Mouse (Mus musculus) liver, embryonic 15.5 days (tissue): ENCODE data around the gene Tmtc2. TPM values are rescaled to one million over a fixed set of nuclear protein-coding genes. Genes with fewer than 3 reads are reported as not detected.

Experiments
- ATAC-seq: fragments of 200-750 bp; cut with Nextera tagmentation; 2 replicates; pipeline ENCODE4 v1.8.0; 2017; ENCODE audit warnings: moderate number of reproducible peaks, mild to moderate bottlenecking, moderate library complexity; ENCODE audit not compliant: insufficient read depth
- H3K27ac ChIP-seq: fragments of 300-500 bp; sonication (generic); replicated peaks from 2 replicates; pipeline ENCODE4 v1.5.1; 2015; ENCODE audit warnings: mild to moderate bottlenecking, inconsistent platforms
- H3K27me3 ChIP-seq: fragments of 300-500 bp; sonication (generic); 2 replicates; pipeline ENCODE4 v1.6.1; 2015; ENCODE audit warnings: mild to moderate bottlenecking, inconsistent platforms
- H3K36me3 ChIP-seq: fragments of 300-500 bp; sonication (generic); replicated peaks from 2 replicates; pipeline ENCODE4 v1.6.1; 2015; ENCODE audit warnings: moderate library complexity, mild to moderate bottlenecking, inconsistent platforms
- H3K4me1 ChIP-seq: fragments of 300-500 bp; sonication (generic); replicated peaks from 2 replicates; pipeline ENCODE4 v1.6.1; 2015; ENCODE audit warnings: inconsistent platforms
- H3K4me2 ChIP-seq: fragments of 300-500 bp; sonication (generic); 2 replicates; pipeline ENCODE4 v1.6.1; 2015; ENCODE audit warnings: moderate library complexity, mild to moderate bottlenecking, inconsistent platforms
- H3K4me3 ChIP-seq: fragments of 300-500 bp; sonication (generic); replicated peaks from 2 replicates; pipeline ENCODE4 v1.5.1; 2015; ENCODE audit warnings: mild to moderate bottlenecking, inconsistent platforms
- H3K9ac ChIP-seq: fragments of 300-500 bp; sonication (generic); 2 replicates; pipeline ENCODE4 v1.6.1; 2015; ENCODE audit warnings: moderate library complexity, mild to moderate bottlenecking, inconsistent platforms
- H3K9me3 ChIP-seq: fragments of 300-500 bp; sonication (generic); replicated peaks from 2 replicates; pipeline ENCODE4 v1.6.1; 2016; ENCODE audit warnings: inconsistent platforms
- WGBS: fragments of 180-500 bp; shearing (Covaris S2); methylation state at CpG from one replicate; pipeline ENCODE4 v1.1.7; 2015; ENCODE audit warnings: mixed read lengths; ENCODE audit not compliant: insufficient replicate concordance; 5-methylcytosine and 5-hydroxymethylcytosine counted together
- polyA plus RNA-seq: library from polyadenylated mRNA; unstranded; fragments of >200 nt; fragmentation: Nextera tagmentation; extraction: Ambion mirVana; gene quantifications from 2 replicates; pipeline ENCODE4 v1.2.1, GENCODE M21; 2015

Gene Tmtc2
- polyA plus RNA-seq, 1 experiment from 2014 or later: 0.55 TPM

DNA sequence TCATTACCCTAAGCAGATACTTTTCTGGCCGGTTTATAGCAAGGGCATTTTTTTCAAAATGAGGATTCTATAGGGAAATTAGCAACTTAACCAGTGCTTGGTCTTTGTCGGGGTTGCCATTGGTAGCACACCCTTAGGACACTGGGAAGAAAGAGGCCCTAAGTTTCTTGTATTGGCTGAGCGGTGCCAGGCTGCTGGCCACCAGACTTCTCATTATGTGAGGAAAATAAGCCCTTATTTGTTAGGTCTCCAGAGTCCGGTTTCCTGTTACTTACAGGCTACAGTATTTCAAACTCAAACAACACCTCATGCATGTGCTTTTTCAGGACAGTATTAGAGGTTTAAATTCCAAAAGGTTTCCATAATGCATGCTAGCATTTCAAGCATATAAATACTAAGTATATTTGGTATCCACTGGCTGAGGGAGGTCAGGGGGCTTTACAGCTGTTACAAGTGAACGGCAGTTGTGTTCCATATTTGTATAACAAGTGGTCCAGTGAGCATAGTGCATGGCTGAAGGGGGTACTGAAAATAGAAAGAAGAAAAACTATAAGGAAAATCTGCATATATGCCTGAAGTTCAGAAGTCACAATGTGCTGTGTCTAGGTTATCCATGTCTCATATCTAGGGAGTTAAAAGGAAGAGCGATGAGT lies 55.0 kb downstream of the Tmtc2 start:
- Histone ChIP-seq H3K36me3 (no peaks in the 10 kb centered on the region), H3K9me3 (no peaks in the 10 kb centered on the region), H3K27ac (no peak overlapping the region), H3K4me2 (no peak overlapping the region), H3K9ac (no peak overlapping the region), H3K4me1 (no peaks in the 10 kb centered on the region), H3K4me3 (no peak overlapping the region), H3K27me3 (no peaks in the 10 kb centered on the region)
- WGBS: 71% methylated on average over 6 of the region's 6 CpGs
- ATAC-seq: no peak

DNA sequence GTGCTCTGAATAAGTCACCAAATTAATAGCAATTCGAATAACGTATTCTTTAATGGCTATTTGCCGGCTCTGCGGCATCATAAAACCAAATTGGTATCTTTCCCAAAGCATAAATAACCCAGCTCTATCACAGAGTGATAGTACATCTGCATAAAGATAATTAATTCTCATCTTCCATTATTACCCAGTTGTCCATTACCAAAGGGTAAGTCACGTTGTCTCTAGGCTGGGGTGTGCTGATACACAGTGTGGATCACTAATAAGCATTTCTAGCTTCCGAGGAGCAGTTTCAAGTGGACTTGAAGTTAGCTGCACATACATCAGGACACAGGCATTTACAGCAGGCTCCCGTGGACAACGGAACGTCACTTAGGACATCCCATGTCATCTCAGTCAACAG lies 56.1 kb downstream of the Tmtc2 start:
- 72% methylated on average over 9 of the region's 9 CpGs for WGBS
- Histone ChIP-seq H3K27ac (no peak overlapping the region), H3K36me3 (no peaks in the 10 kb centered on the region), H3K9me3 (no peaks in the 10 kb centered on the region), H3K4me1 (no peaks in the 10 kb centered on the region), H3K4me3 (no peak overlapping the region), H3K4me2 (no peak overlapping the region), H3K27me3 (no peaks in the 10 kb centered on the region), H3K9ac (no peak overlapping the region)
- ATAC-seq: no peak

DNA sequence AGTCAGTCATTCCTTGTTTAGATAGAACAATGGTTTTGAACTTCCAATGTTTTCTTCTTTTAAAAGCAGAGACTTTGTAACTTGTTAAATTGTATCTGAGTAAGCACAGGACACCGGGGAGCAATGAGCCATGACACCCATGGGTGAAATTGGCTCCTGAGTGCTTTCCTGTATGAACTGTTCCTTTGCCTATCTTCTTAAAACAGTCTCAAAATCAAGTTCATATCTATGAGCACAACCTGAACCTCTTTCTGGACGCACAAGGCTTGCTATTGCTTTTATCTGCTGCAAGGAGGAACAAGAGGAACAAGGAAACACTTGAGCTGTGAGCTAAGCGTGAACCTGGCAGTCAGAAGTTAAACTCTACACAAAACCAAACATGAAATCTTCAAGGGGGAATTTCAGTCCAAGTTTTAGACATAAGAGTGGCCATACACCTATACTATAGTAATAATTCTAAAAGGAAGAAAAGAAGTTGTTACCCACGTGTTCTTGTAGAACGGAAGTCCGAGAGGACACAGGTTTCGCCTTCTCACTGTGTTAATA lies 60.4 kb downstream of the Tmtc2 start:
- Histone ChIP-seq H3K27ac (no peak overlapping the region), H3K4me2 (no peak overlapping the region), H3K9ac (no peak overlapping the region), H3K27me3 (no peaks in the 10 kb centered on the region), H3K9me3 (no peaks in the 10 kb centered on the region), H3K4me3 (no peak overlapping the region), H3K4me1 (no peaks in the 10 kb centered on the region), H3K36me3 (no peaks in the 10 kb centered on the region)
- 59% methylated on average over 7 of the region's 7 CpGs for WGBS
- no peak for ATAC-seq

DNA sequence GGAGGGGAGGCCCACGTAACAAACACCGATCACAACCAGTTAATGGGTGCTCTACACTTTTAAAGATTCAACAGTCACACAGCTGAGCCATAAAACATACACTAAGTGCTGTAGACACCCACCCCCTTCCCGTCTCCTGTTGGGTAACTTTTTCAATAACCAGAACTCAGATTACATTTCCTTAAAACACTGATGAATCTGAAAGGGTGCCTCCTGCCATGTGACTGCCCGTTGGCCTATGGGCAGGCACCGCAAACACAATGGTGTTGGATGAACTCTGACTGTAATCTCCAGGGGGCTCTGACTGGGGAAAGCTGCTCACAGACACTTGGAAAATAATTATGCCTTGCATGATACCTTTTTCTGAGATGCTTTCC lies 64.4 kb downstream of the Tmtc2 start:
- Histone ChIP-seq H3K36me3 (no peaks in the 10 kb centered on the region), H3K9ac (no peak overlapping the region), H3K27me3 (no peaks in the 10 kb centered on the region), H3K4me3 (no peak overlapping the region), H3K9me3 (no peaks in the 10 kb centered on the region), H3K27ac (no peak overlapping the region; the same call in 1 of the 2 replicates), H3K4me1 (peaks cover 19% of the 10 kb centered on the region), H3K4me2 (no peak overlapping the region)
- ATAC-seq: no peak
- WGBS: 63% methylated on average over 5 of the region's 5 CpGs

DNA sequence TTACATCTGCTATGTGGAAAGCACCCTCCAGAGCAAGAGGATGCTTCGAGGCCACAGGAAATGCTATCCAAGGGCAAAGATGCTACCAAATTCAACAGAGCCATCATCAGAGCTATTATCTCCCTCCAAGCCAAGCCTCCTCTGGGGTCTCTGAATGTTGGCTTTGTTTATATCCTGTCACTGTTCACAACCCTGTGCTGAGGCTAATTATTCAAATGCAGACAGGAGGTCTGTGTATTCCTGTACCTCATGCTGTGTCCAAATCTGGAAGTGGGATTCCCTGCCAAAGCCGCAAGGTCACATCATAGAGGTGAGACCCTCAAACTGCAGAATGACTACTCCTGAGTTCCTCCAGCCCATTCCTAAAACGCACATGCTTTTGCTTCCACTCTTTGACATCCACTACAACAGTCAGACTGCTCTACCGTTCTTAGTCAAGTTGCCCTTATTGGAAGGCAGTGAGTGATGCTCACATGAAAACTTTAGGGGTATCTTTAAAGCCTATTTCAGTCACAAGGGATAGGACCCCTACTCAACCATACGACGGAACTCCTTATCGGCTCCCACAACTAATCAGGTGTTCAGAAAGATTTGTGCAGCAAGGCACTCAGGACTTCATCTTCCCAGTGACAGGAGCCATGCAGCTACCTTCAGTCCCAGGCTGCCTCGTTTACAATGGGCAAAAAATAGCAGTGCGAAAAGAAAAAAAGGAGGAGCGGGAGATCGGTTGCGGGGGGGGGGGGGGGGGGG lies 64.9 kb downstream of the Tmtc2 start:
- Histone ChIP-seq H3K4me3 (no peak overlapping the region), H3K4me2 (no peak overlapping the region), H3K9me3 (no peaks in the 10 kb centered on the region), H3K9ac (no peak overlapping the region), H3K36me3 (no peaks in the 10 kb centered on the region), H3K27ac (no peak overlapping the region), H3K4me1 (peaks cover 25% of the 10 kb centered on the region), H3K27me3 (no peaks in the 10 kb centered on the region)
- 64% methylated on average over 11 of the region's 12 CpGs for WGBS
- no peak for ATAC-seq

DNA sequence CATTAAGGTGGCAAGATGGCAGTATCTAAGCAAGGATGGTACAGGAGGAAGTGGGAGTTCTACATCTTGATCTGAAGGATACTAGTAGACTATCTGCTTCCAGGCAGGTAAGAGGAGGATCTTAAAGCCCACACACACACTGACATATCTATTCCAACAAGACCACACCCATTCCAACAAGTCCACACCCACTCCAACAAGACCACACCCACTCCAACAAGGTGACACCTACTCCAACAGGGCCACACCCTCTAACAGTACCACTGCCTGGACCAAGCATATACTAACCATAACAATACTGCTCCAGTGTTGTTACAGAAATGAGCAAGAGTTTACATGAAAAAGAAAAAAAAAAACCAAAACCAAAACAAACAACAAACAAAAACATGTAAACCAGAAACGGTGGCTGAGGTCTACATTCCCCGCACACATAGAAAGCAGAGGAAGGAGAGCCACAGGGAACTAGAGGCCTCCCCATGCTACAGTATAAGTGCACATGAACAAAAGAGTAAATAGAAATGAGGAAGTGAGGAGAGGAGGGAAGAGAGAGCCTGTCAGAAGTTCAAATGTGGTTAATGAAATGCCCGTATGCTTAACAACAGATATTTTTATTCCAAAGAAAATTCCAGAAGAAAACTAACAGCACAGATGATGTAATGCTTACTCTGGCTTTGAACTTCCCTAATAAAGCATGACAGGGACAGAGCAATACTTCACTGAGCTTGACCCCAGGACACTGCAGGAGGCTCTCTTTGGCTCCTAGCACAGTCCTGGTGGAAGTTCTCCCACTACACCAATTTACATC lies 66.1 kb downstream of the Tmtc2 start:
- Histone ChIP-seq H3K9me3 (no peaks in the 10 kb centered on the region), H3K4me3 (no peak overlapping the region), H3K36me3 (no peaks in the 10 kb centered on the region), H3K9ac (no peak overlapping the region), H3K27me3 (no peaks in the 10 kb centered on the region), H3K4me1 (peaks cover 26% of the 10 kb centered on the region), H3K4me2 (no peak overlapping the region), H3K27ac (peak overlapping the region; percentile 24; the same call in 1 of the 2 replicates)
- 21% methylated on average over 3 of the region's 3 CpGs for WGBS
- peak; percentile 93 for ATAC-seq

DNA sequence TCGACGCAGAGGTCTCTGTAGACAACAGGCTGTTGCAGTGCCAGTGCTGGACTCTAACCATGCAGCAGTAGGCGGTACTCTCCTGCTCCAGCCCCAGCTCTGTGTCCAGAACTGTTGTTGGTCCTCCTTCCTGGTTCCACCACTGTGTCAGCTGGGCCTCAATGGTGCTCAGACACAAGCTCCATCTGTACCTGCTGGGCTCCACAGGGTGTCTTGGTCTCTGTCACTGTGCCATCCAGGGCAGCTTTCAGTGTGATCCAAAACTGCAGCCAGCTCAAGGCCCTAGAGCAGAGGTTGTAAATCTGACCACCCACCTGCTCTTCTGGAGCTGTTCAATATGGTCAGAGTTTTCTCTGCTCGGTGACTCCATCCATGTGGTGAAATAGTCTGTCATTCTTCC lies 68.2 kb downstream of the Tmtc2 start:
- no peaks in the 10 kb centered on the region for H3K27me3 ChIP-seq
- H3K4me2 ChIP-seq: no peak overlapping the region
- ATAC-seq: no peak
- H3K27ac ChIP-seq: no peak overlapping the region
- H3K4me3 ChIP-seq: no peak overlapping the region
- WGBS: 78% methylated on average over 4 of the region's 4 CpGs
- H3K9me3 ChIP-seq: no peaks in the 10 kb centered on the region
- no peaks in the 10 kb centered on the region for H3K36me3 ChIP-seq
- H3K9ac ChIP-seq: no peak overlapping the region
- peaks cover 26% of the 10 kb centered on the region for H3K4me1 ChIP-seq

DNA sequence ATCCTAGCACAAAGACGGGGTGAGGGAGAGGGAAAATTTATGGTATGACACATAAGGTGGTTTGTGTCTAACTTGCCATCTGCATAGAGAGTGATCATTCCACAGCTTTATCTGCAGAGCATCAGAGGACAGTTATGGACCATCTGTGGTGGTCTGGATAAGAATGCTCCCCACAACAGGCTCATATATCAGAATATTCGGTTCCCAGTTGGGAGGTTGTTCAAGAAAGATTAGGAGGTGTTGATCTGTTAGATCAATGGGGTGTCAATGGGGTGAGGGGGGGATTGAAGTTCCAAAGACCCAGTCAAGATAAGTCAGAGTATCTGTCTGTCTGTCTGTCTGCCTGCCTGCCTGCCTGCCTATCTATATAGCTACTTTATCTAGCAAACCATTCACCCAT lies 69.8 kb downstream of the Tmtc2 start:
- H3K4me3 ChIP-seq: no peak overlapping the region
- no peak overlapping the region for H3K4me2 ChIP-seq
- peak; percentile 23 for ATAC-seq
- H3K27me3 ChIP-seq: no peaks in the 10 kb centered on the region
- H3K36me3 ChIP-seq: no peaks in the 10 kb centered on the region
- H3K9me3 ChIP-seq: no peaks in the 10 kb centered on the region
- whole genome bisulfite sequencing: 30% methylated on average over 2 of the region's 2 CpGs
- peaks cover 39% of the 10 kb centered on the region for H3K4me1 ChIP-seq
- no peak overlapping the region for H3K9ac ChIP-seq
- H3K27ac ChIP-seq: no peak overlapping the region

DNA sequence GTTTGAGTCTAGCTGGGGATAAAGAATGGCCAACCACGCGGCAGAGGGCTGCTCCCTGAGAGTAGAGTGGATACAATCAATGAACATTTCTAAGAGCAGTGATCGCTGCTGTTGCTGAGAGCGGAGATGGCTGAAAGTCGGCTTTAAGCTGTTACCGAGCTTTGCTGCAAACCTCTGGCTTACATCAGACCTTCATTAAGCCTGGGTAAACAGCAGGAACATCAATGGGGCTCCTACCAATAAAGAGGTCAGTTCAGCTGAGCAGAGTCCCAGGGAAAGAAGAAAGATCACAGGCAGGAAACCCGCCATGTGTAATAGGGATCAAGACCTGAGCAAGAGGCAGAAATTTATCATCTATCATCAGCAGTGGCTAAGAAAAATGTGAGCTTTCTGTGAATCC lies 72.5 kb downstream of the Tmtc2 start:
- Histone ChIP-seq H3K9me3 (no peaks in the 10 kb centered on the region), H3K9ac (no peak overlapping the region), H3K4me1 (peaks cover 27% of the 10 kb centered on the region), H3K4me2 (no peak overlapping the region), H3K4me3 (no peak overlapping the region), H3K27me3 (no peaks in the 10 kb centered on the region), H3K27ac (no peak overlapping the region), H3K36me3 (no peaks in the 10 kb centered on the region)
- whole genome bisulfite sequencing: 73% methylated on average over 7 of the region's 7 CpGs
- no peak for ATAC-seq

DNA sequence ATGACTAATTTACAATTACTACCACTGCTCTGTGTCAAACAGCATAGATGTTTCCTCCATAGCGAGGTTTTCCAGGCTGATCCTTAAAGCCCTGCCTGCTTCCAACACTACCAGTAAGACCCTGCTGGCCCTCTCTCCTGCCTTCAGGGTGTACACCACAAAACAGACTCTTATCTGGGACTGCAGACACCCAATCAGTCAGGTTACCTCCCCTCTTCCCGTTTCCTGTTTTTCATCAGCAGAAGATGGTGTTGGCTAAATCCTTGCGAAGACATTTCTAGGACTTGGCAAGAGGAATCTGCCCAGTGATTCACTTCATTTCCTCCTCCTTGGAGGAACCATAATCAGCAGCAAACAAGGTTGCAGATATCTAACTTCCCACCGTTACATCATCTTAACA lies 73.8 kb downstream of the Tmtc2 start:
- H3K4me1 ChIP-seq: peaks cover 24% of the 10 kb centered on the region
- no peak overlapping the region for H3K4me3 ChIP-seq
- peak overlapping the region; percentile 64; the same call in 1 of the 2 replicates for H3K27ac ChIP-seq
- H3K4me2 ChIP-seq: peak overlapping the region; percentile 45
- H3K36me3 ChIP-seq: no peaks in the 10 kb centered on the region
- no peak overlapping the region for H3K9ac ChIP-seq
- peak; percentile 91 for ATAC-seq
- no peaks in the 10 kb centered on the region for H3K9me3 ChIP-seq
- WGBS: 19% methylated on average over 4 of the region's 4 CpGs
- H3K27me3 ChIP-seq: no peaks in the 10 kb centered on the region

DNA sequence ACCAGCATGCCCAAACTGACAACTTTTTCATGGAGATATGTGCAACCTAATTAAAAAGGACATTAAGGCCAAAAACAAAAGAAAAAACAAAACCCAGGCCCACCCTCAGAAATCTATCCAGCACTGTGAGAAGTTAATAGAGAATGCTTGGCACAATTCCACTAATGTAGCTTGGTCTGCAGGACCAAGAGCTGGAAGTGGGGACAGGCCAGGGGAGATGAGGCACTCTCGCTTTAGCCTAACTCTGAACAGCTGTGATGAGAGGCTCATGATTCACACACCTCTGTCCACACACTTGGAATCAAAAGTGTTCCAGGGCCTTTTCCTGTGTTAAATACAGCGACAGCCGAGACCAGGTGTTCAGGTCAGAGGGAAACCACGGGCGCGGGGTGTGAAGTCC lies 79.0 kb downstream of the Tmtc2 start:
- WGBS: 75% methylated on average over 6 of the region's 6 CpGs
- no peak for ATAC-seq
- H3K27me3 ChIP-seq: no peaks in the 10 kb centered on the region
- no peak overlapping the region for H3K9ac ChIP-seq
- H3K27ac ChIP-seq: no peak overlapping the region
- H3K4me2 ChIP-seq: no peak overlapping the region
- H3K4me1 ChIP-seq: peaks cover 12% of the 10 kb centered on the region
- H3K9me3 ChIP-seq: no peaks in the 10 kb centered on the region
- H3K4me3 ChIP-seq: no peak overlapping the region
- H3K36me3 ChIP-seq: no peaks in the 10 kb centered on the region
